Mouse (Mus musculus) embryonic fibroblast, embryonic 13.5 days (primary cell): ENCODE measurements around the gene Tspan18.

Experiments
- CTCF ChIP-seq: IDR thresholded peaks from 2 replicates; pipeline ENCODE4 v1.5.1; 2011; ENCODE audit warnings: mild to moderate bottlenecking, control low read depth, low read length, moderate library complexity, borderline replicate concordance; ENCODE audit not compliant: insufficient read depth
- POLR2A ChIP-seq: IDR thresholded peaks from 2 replicates; pipeline ENCODE4 v1.6.1; 2011; ENCODE audit warnings: low read depth, mild to moderate bottlenecking, control low read depth, low read length, moderate library complexity

DNA sequence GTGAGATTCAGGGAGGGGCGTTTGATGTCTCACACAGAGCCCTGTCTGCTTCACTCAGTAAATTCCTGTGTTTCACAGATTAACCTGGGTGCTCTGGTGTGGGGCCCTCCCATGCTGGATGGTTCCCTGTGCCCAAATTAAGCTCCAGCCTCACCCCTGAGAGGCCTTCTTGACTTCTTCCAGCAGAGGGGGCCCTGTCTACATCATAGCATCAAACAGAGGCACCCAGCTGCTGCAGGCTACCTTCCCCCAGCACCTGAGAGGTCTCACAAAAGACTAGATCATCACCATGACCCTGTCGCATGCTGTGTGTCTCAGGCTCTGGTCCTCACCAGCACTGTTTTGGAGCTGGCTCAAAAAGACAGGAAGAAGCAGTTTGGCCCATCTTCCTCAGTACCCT lies 121.9 kb downstream of the Tspan18 start:
- TF ChIP-seq CTCF: no peak
- TF ChIP-seq POLR2A: no peak
